Mouse (Mus musculus) spleen, embryonic (tissue): ENCODE results near the gene Dnaja3.

ENCODE experiments used
- CTCF ChIA-PET: fragments of 350-600 bp; sonication (Branson Sonifier 250); formaldehyde crosslinking; loops from one replicate; lab custom pipeline; 2022; lab: Charles Lee

The Dnaja3 gene

GRCm38 (mm10) chr16:4606431-4607084 lies 33.2 kb upstream of the Dnaja3 start:
- CTCF ChIA-PET = interaction anchor here (1.4 to 2.2 kb wide), 2 partner anchors 36 to 61 kb away, joined by 3 to 5 read pairs; no protein-coding TSS in a partner anchor

GRCm38 (mm10) chr16:4607818-4608531 lies 31.8 kb upstream of the Dnaja3 start:
- CTCF ChIA-PET = interaction anchor here (0.5 to 2.2 kb wide), 7 partner anchors 13 to 60 kb away, joined by 3 to 6 read pairs (median 3); no protein-coding TSS in a partner anchor

GRCm38 (mm10) chr16:4608532-4609059 lies 31.2 kb upstream of the Dnaja3 start:
- CTCF ChIA-PET = interaction anchor here (1.3 to 2.2 kb wide), 2 partner anchors 13 to 38 kb away, joined by 3 to 5 read pairs; no protein-coding TSS in a partner anchor

GRCm38 (mm10) chr16:4611193-4611592 lies 28.6 kb upstream of the Dnaja3 start:
- CTCF ChIA-PET = interaction anchor here (1.6 kb wide), 1 partner anchor 43 kb away, joined by 4 read pairs; no protein-coding TSS in a partner anchor

- CTCF ChIA-PET = interaction anchor here (0.7 kb wide), 1 partner anchor 64 kb away, joined by 3 read pairs; no protein-coding TSS in a partner anchor
These were observed 28.1 kb upstream of the Dnaja3 start for GRCm38 (mm10) chr16:4611676-4612075.

GRCm38 (mm10) chr16:4613736-4614135 lies 26.1 kb upstream of the Dnaja3 start:
- CTCF ChIA-PET = interaction anchor here (0.5 kb wide), 1 partner anchor 465 kb away, joined by 3 read pairs; no protein-coding TSS in a partner anchor

- CTCF ChIA-PET = interaction anchor here (0.5 kb wide), 1 partner anchor 464 kb away, joined by 3 read pairs; no protein-coding TSS in a partner anchor
These were observed 25.1 kb upstream of the Dnaja3 start for GRCm38 (mm10) chr16:4614639-4615038.

GRCm38 (mm10) chr16:4615297-4615696 lies 24.5 kb upstream of the Dnaja3 start:
- CTCF ChIA-PET = no interaction called here

GRCm38 (mm10) chr16:4616829-4617228 lies 23.0 kb upstream of the Dnaja3 start:
- CTCF ChIA-PET = no interaction called here

GRCm38 (mm10) chr16:4624074-4624473 lies 15.7 kb upstream of the Dnaja3 start:
- CTCF ChIA-PET = interaction anchor here (0.5 kb wide), 1 partner anchor 53 kb away, joined by 8 read pairs; no protein-coding TSS in a partner anchor

- CTCF ChIA-PET = no interaction called here
These were observed 15.2 kb upstream of the Dnaja3 start, which contains the start of gene Pam16 for GRCm38 (mm10) chr16:4624481-4625110. Gene Pam16 (minus strand): TSS chr16:4624988.

GRCm38 (mm10) chr16:4627105-4627504 lies 12.7 kb upstream of the Dnaja3 start:
- CTCF ChIA-PET = interaction anchor here (0.5 kb wide), 1 partner anchor 67 kb away, joined by 5 read pairs; the partner anchor contains the start of gene Tfap4

GRCm38 (mm10) chr16:4628898-4629419 lies 10.8 kb upstream of the Dnaja3 start:
- CTCF ChIA-PET = interaction anchor here (0.6 kb wide), 1 partner anchor 40 kb away, joined by 3 read pairs; no protein-coding TSS in a partner anchor

GRCm38 (mm10) chr16:4629950-4630349 lies 9.8 kb upstream of the Dnaja3 start:
- CTCF ChIA-PET = interaction anchor here (0.6 kb wide), 2 partner anchors 15 to 140 kb away, joined by 3 to 13 read pairs; no protein-coding TSS in a partner anchor

GRCm38 (mm10) chr16:4632050-4632449 lies 7.7 kb upstream of the Dnaja3 start:
- CTCF ChIA-PET = no interaction called here

- CTCF ChIA-PET = no interaction called here
These were observed 6.1 kb upstream of the Dnaja3 start for GRCm38 (mm10) chr16:4633661-4634060.

- CTCF ChIA-PET = interaction anchor here (0.6 kb wide), 1 partner anchor 83 kb away, joined by 4 read pairs; no protein-coding TSS in a partner anchor
These were observed 5.1 kb upstream of the Dnaja3 start for GRCm38 (mm10) chr16:4634681-4635080.

- CTCF ChIA-PET = no interaction called here
These were observed 4.0 kb upstream of the Dnaja3 start for GRCm38 (mm10) chr16:4635760-4636159.

- CTCF ChIA-PET = no interaction called here
These were observed 848 bp upstream of the Dnaja3 start for GRCm38 (mm10) chr16:4638891-4639390.

- CTCF ChIA-PET = no interaction called here
These were observed 647 bp downstream of the Dnaja3 start for GRCm38 (mm10) chr16:4640267-4641005.
